Mouse (Mus musculus): ENCODE data around the gene Ints3.

Ints3 gene

GRCm38 (mm10) chr3:90443977-90444376 is 10.6 kb upstream of the Ints3 start:
- DNase-seq: no peak

- DNase-seq: no peak
Observed at GRCm38 (mm10) chr3:90440756-90441155, 7.3 kb upstream of the Ints3 start.

DNA sequence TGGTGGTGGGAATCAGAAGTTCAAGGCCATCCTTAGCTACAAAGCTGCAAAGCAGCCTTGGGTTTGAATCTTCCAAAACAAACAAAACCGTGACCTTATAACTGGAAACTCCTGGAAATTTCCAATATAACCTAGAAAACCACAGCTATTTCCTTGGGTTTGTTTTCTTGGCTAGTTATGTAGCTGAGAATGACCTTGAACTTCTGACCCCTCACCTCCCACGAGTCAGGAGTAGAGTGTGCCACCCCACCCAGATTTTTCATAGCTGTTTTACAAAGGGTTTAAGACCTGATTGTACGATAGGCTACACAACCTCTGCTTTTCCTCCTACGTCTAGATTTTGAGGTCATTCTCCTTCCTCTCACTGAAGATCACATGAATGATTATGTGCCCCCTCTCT is 3.7 kb upstream of the Ints3 start:
- no peak for DNase-seq

GRCm38 (mm10) chr3:90434073-90434730 is 780 bp upstream of the Ints3 start:
- DNase-seq: peak in 1 of 2 experiments; percentile 29

GRCm38 (mm10) chr3:90432811-90433219 is 607 bp downstream of the Ints3 start:
- DNase-seq: peak in 1 of 2 experiments; percentile 54

DNA sequence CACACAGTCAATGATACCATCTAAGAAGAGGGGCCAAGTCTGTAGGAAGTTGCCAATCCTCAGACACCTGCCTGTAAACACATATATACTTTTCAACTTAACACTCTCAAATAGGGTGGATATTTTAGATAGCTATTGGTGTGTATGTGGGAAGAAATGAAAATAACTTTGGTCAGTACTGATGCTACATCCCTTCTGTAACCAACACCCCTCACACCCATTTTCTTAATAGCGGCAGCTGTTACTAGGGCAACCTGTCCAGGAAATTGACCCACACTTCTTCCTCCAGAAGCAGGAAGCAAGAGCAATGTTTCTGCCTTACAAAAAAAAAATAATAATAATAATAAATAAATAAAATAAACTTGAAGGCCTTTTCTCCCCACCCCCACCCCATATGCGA is 1.1 kb downstream of the Ints3 start:
- DNase-seq: no peak

DNA sequence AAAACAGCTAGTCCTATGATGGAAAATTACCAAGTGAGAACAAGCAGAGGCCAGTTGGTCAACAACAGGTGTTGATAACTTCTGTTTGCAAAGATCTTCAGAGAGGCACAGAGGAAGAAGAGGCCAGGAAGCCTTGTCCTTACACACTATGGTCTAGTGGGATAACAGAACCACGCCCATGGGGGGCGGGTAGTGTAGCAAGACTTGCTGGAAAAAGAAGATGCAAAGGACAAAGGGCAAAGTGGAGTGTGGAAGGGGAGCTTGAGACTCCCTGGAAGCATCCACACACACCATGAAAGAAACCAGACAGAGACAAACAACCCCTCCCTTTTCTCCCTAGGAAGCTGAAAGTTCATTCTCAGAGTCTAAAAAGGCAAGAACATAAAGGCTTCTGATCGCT is 3.8 kb downstream of the Ints3 start:
- DNase-seq: no peak

DNA sequence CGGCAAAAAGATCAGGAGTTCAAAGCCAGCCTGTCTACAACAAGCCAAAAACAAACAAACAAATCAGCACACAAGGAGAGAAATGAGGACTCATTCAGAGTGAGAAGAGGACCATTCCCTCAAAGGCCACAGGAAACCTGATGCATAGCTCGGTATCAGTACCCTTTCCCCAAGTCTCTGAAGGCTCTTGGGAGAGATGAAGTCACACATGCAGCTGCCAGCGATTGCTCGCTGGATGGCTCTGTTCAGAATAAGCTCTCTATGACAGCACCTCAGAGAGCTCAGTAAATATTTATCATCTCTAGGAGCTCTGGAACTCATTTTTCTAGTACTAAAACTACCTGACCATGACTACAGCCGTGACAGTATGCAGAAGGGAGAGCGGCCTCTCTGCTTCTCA is 5.2 kb downstream of the Ints3 start:
- no peak for DNase-seq

- no peak for DNase-seq
Observed at GRCm38 (mm10) chr3:90427574-90427973, 5.8 kb downstream of the Ints3 start.

DNA sequence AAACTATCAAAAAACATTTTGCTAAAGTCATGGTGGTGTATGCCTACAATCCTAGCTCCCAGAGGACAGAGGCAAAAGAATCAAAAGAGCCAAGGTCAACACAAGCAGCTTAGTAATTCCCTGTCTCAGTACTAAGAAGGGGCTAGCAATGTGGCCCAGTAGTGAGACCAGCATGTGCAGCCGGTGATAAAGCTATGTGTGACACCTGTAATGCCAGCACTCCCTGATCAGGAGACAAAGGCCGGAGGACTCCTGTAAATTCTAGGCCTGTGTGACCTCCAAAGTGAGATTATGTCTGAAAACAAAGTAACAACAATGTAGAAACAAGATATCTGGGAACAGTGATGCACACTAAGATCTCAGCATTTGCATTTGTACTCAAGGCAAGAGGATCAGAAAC is 7.9 kb downstream of the Ints3 start:
- DNase-seq: no peak

DNA sequence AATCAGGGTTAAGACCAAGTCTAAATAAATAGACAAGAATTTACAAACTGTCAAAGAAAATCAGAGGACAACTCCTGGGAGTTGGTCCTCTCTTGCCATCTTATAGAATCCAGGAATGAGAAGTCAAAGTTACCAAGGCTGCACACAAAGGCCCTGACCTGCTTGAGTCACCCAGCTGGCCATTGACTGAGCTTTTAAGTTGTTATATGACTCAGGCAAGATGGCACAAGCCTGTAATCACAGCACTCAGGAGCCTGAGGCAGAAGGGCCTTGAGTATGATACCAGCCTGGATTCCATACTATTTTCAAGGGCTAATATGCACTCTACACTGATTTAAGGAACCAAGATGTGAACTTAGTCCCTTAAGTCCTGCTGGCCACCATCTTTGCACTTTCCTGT is 9.9 kb downstream of the Ints3 start:
- DNase-seq: no peak

DNA sequence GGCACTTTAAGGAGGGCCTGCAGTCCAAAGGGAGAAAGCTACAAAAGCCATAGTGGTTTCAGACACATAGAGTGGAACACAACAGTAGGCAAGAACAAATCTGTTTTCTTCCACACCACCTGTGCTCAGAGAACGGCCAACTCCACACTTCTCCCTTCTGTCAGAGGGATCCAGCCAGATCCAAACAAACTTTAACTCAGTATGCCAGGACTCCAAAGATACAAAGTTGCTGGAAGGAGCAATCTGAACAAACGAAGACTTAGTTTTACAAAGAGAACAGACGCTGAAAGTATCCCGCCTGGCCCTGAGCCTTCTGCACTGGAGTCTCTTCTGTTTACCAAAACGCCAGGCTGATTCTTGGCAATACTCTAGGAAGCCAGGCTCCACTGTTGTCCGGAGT is 12.7 kb downstream of the Ints3 start:
- DNase-seq: no peak

DNA sequence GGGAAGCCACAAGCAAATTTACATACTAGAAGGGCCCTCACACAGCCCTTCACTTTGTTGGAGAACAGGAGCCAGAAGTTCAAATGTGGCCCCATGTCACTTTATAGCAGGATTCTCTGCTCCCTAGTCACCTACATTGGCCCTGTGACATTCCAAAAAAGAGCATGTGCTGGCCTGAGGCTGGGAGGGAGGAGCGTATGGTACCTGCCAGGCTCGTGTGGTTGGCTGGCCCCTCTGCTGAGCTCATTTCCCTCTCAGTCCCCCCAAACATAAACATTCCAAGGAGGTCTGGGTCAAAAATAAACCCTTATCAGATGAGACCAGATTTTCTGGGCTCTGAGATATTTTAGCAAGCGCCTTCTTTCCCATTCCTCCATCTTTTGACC is 20.4 kb downstream of the Ints3 start:
- no peak for DNase-seq

GRCm38 (mm10) chr3:90412312-90413010 is 21.0 kb downstream of the Ints3 start:
- DNase-seq: peak; percentile 70 to 80

DNA sequence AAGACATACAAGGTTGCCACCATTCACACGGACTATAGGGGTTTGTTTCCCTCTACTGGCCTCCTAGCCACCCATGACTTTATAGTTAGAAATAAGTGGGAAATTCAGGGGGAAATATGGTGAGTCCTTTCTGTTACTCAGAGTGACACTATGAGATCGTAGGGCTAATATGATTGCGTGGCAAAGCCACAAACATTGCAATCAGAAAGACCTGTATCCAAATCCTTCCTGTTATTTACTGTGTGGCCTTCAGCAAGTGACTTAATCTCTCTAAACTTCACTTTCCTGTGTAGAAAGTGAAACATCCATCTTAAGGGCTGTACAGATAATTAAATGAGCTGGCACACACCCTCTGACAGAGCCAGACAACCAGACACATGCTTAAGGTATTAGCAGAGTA is 24.7 kb downstream of the Ints3 start:
- DNase-seq: no peak

DNA sequence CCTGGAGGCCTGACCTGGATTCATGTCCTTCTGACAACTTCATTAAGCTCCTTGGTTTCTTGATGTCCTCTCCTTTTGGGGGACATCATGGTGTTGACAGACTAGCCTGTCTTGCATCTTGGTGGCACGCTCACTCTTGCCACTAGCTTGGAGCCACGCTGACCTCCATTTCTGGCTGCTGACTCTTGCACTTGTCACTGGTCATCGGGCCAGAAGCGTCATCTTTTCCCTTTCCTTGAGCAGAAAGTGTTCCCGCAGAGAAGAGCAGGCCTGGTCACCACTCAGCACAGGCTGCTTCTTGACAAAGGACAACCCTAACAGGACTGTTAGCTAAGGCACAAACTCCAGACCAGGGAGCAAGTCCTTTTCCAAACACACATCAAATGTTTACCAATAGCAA is 27.0 kb downstream of the Ints3 start:
- DNase-seq: no peak

GRCm38 (mm10) chr3:90404609-90405008 is 28.8 kb downstream of the Ints3 start:
- no peak for DNase-seq

GRCm38 (mm10) chr3:90404121-90404520 is 29.3 kb downstream of the Ints3 start:
- DNase-seq: no peak

GRCm38 (mm10) chr3:90400993-90401392 is 32.4 kb downstream of the Ints3 start:
- no peak for DNase-seq

GRCm38 (mm10) chr3:90395629-90396028 is 37.8 kb downstream of the Ints3 start:
- no peak for DNase-seq

GRCm38 (mm10) chr3:90392661-90393060 is 40.8 kb downstream of the Ints3 start:
- DNase-seq: no peak

DNA sequence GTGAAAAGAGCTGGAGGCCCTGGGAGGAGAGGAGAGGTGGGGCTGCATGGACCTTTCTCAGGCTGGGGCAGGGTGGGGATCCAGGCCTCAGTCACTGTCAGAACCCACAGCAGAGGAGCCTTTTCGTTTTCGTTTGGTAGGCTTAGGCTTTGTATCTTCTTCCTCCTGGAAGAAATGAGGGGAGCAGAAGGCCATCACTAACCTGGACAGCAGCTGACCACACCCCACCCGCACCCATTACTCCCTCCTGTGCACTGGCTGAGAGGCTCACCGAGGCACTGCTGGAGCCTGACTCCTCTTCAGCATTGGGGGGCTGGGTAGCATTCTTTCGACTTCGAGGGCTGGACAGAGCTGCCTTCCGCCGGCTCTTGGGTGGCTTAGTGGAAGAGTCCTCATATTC is 41.5 kb downstream of the Ints3 start:
- DNase-seq: no peak

- DNase-seq: no peak
Observed at GRCm38 (mm10) chr3:90391004-90391403, 42.4 kb downstream of the Ints3 start.
